Mouse (Mus musculus): ENCODE data around the gene Rgl2.

DNA sequence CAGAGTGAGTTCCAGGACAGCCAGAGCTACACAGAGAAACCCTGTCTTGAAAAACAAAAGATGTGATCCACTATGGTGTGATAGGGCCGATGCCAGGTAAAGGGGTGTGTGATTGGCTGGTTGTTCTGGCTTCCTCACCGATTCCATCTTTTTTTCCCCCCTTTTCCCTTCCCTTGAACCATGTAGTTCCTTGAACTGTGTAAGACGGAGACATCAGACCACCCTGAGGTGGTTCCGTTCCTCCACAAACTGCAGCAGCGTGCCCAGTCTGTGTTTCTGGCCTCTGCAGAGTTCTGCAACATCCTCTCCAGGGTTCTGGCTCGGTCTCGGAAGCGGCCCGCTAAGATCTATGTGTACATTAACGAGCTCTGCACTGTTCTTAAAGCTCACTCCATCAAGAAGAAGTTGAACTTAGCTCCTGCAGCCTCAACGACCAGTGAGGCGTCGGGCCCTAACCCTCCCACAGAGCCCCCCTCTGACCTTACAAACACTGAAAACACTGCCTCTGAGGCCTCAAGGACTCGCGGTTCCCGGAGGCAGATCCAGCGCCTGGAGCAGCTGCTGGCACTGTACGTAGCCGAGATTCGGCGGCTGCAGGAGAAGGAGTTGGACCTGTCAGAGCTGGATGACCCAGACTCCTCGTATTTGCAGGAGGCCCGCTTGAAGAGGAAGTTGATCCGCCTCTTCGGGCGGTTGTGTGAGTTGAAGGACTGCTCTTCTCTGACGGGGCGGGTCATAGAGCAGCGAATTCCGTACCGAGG is 18.1 kb upstream of the Rgl2 start:
- TF ChIP-seq EP300 (IDR thresholded peaks at IDR 0.05; ENCODE audit: low read depth in 1 of 2, low read length in 2 of 2), result no peak
- no peak for TF ChIP-seq POLR2A (IDR thresholded peaks at IDR 0.05; ENCODE audit: control insufficient read depth in 1 of 2, insufficient read depth in 1 of 2, low read depth in 1 of 2, low read length in 2 of 2, poor library complexity in 1 of 2)
- TF ChIP-seq CTCF (IDR thresholded peaks at IDR 0.05 in 2 of 3, conservative IDR thresholded peaks at IDR 0.05 in 1 of 3; ENCODE audit: control insufficient read depth in 1 of 3, insufficient read depth in 1 of 3, low read depth in 2 of 3, low read length in 3 of 3, poor library complexity in 1 of 3, severe bottlenecking in 1 of 3), result no peak
- no peak for TF ChIP-seq BHLHE40 (IDR thresholded peaks at IDR 0.05; ENCODE audit: borderline replicate concordance, low read depth, low read length)
- no peak for TF ChIP-seq MXI1 (IDR thresholded peaks at IDR 0.05; ENCODE audit: low read depth, low read length)
- TF ChIP-seq POLR2AphosphoS2 (IDR thresholded peaks at IDR 0.05; ENCODE audit: low read length), result no peak
- no peak for TF ChIP-seq E2F4 (IDR thresholded peaks at IDR 0.05; ENCODE audit: borderline replicate concordance, low read depth, low read length)
- TF ChIP-seq UBTF (IDR thresholded peaks at IDR 0.05; ENCODE audit: borderline replicate concordance, insufficient read depth, low read depth, low read length), result no peak
- TF ChIP-seq RAD21 (IDR thresholded peaks at IDR 0.05; ENCODE audit: low read depth, low read length), result no peak
- no peak for TF ChIP-seq CHD2 (IDR thresholded peaks at IDR 0.05; ENCODE audit: low read length)
- TF ChIP-seq TCF12 (IDR thresholded peaks at IDR 0.05; ENCODE audit: low read depth, low read length), result no peak
